14 mouse cellular contexts compared by ENCODE assay signal in genomic region chr7:116241601-116242000, GRCm38 (mm10).
DNase-seq lines count a peak whose midpoint lies in the region; ATAC-seq and TF ChIP-seq lines count a peak whose summit lies in the region.
"Had no signal": no experiment of that assay in that cellular context is flagged by ENCODE, and none has a peak within 500 bp of the region (broad histone marks: within the 10 kb centered on the region; RNA-seq: fewer than 3 reads in every experiment).

No protein-coding gene starts in this region.

- H3K27ac ChIP-seq in heart, embryonic 16.5 days (ENCODE audit: low read length), result no peak overlapping the region
- H3K27ac ChIP-seq in embryonic facial prominence, embryonic 11.5 days (replicated peaks; ENCODE audit: low read depth, low read length), result no peak overlapping the region
- H3K27ac ChIP-seq in limb, embryonic 13.5 days, result no peak overlapping the region
- H3K27ac ChIP-seq: embryonic facial prominence, embryonic 15.5 days; heart, embryonic 15.5 days; layer of hippocampus, adult 2 months; liver, embryonic 14.5 days had no signal

- WGBS in heart, embryonic 16.5 days, result 63% methylated on average over 7 of the region's 7 CpGs
- 30% methylated on average over 7 of the region's 7 CpGs for WGBS in embryonic facial prominence, embryonic 11.5 days
- WGBS in limb, embryonic 13.5 days, result 18% methylated on average over 7 of the region's 7 CpGs

- H3K27me3 ChIP-seq in heart, embryonic 16.5 days (ENCODE audit: control insufficient read depth, insufficient read depth, low read length), result no peaks in the 10 kb centered on the region; the same call in 1 of the 2 replicates
- peaks cover 11% of the 10 kb centered on the region; the same call in 1 of the 2 replicates for H3K27me3 ChIP-seq in embryonic facial prominence, embryonic 11.5 days (ENCODE audit: control insufficient read depth, insufficient read depth, low read length)
- H3K27me3 ChIP-seq in limb, embryonic 13.5 days, result peaks cover 27% of the 10 kb centered on the region
- H3K27me3 ChIP-seq: heart, embryonic 15.5 days had no signal

- peaks cover 44% of the 10 kb centered on the region for H3K4me1 ChIP-seq in heart, embryonic 16.5 days (ENCODE audit: control insufficient read depth, insufficient read depth, low read length)
- H3K4me1 ChIP-seq in embryonic facial prominence, embryonic 11.5 days (ENCODE audit: control insufficient read depth, insufficient read depth, low read length), result peaks cover 9% of the 10 kb centered on the region
- H3K4me1 ChIP-seq in limb, embryonic 13.5 days, result peaks cover 35% of the 10 kb centered on the region

- no peaks in the 10 kb centered on the region for H3K36me3 ChIP-seq in heart, embryonic 16.5 days (ENCODE audit: control insufficient read depth, insufficient read depth)
- no peaks in the 10 kb centered on the region for H3K36me3 ChIP-seq in embryonic facial prominence, embryonic 11.5 days (replicated peaks; ENCODE audit: control insufficient read depth, insufficient read depth, low read depth, low read length)
- H3K36me3 ChIP-seq in limb, embryonic 13.5 days, result no peaks in the 10 kb centered on the region
- H3K36me3 ChIP-seq: embryonic facial prominence, embryonic 15.5 days; heart, embryonic 15.5 days had no signal

- no peak overlapping the region for H3K9ac ChIP-seq in heart, embryonic 16.5 days (ENCODE audit: low read length)
- no peak overlapping the region for H3K9ac ChIP-seq in embryonic facial prominence, embryonic 11.5 days (replicated peaks; ENCODE audit: low read length)
- H3K9ac ChIP-seq in limb, embryonic 13.5 days, result peak overlapping the region; percentile 25; the same call in 1 of the 2 replicates
- H3K9ac ChIP-seq: embryonic facial prominence, embryonic 15.5 days; heart, embryonic 15.5 days; liver, embryonic 14.5 days had no signal

- no peaks in the 10 kb centered on the region for H3K9me3 ChIP-seq in heart, embryonic 16.5 days (replicated peaks; ENCODE audit: control insufficient read depth, low read length)
- no peaks in the 10 kb centered on the region for H3K9me3 ChIP-seq in embryonic facial prominence, embryonic 11.5 days (replicated peaks; ENCODE audit: control insufficient read depth, low read length)
- H3K9me3 ChIP-seq in limb, embryonic 13.5 days, result no peaks in the 10 kb centered on the region
- H3K9me3 ChIP-seq: embryonic facial prominence, embryonic 15.5 days; heart, embryonic 15.5 days had no signal

- ATAC-seq in heart, embryonic 16.5 days (replicated peaks; ENCODE audit: extremely low read depth, insufficient read depth, low FRiP score), result no peak
- ATAC-seq in embryonic facial prominence, embryonic 11.5 days (replicated peaks; ENCODE audit: insufficient number of reproducible peaks, low FRiP score, low TSS enrichment, low read depth), result no peak
- no peak for ATAC-seq in limb, embryonic 13.5 days (ENCODE audit: low FRiP score, low read depth)

- 0 out of 2 replicates have a peak overlapping the region, but pooled peaks have one; percentile 12 for H3K4me2 ChIP-seq in heart, embryonic 16.5 days (ENCODE audit: low read depth, low read length)
- no peak overlapping the region for H3K4me2 ChIP-seq in embryonic facial prominence, embryonic 11.5 days (ENCODE audit: low read depth, low read length)
- peak overlapping the region; percentile 38; the same call in 1 of the 2 replicates for H3K4me2 ChIP-seq in limb, embryonic 13.5 days (replicated peaks)
- H3K4me2 ChIP-seq: embryonic facial prominence, embryonic 15.5 days; heart, embryonic 15.5 days had no signal

- TF ChIP-seq CTCF in brain, embryonic 14.5 days (IDR thresholded peaks at IDR 0.05; ENCODE audit: borderline replicate concordance, extremely low read depth, insufficient read depth, insufficient read length), result no peak

- no peak for DNase-seq in heart, postnatal 25 days (ENCODE audit: low spot score)
- DNase-seq in brain, embryonic 14.5 days (ENCODE audit: low read depth), result peak; percentile 63
- peak; percentile 29 for DNase-seq in embryonic facial prominence, embryonic 11.5 days (ENCODE audit: low spot score)
- DNase-seq in MN1 (ENCODE audit: low spot score), result no peak
- no peak for DNase-seq in adrenal gland, adult 8-10 months
- DNase-seq: cerebellum, postnatal 10 days; kidney, adult 18-20 months; right cerebral cortex, postnatal 4 days had no signal

- no peak overlapping the region for H3K4me3 ChIP-seq in heart, embryonic 16.5 days (ENCODE audit: low read length)
- H3K4me3 ChIP-seq in embryonic facial prominence, embryonic 11.5 days (ENCODE audit: low read depth, low read length), result no peak overlapping the region
- H3K4me3 ChIP-seq in limb, embryonic 13.5 days, result no peak overlapping the region
- H3K4me3 ChIP-seq: embryonic facial prominence, embryonic 15.5 days; heart, embryonic 15.5 days; layer of hippocampus, adult 2 months had no signal

- no peak for TF ChIP-seq POLR2A in brain, embryonic 14.5 days (IDR thresholded peaks at IDR 0.05; ENCODE audit: borderline replicate concordance, extremely low read depth, insufficient read depth, insufficient read length, poor library complexity, severe bottlenecking)

- intact Hi-C loops in heart, postnatal 25 days (cut with DNase I), result loop anchor here (10.0 kb wide), 1 partner anchor 373 kb away; no protein-coding TSS in a partner anchor

Comparison
In these comparisons a context has a peak if more than half of its experiments do, and no peak if none do; other contexts are left out.
1. DNase-seq: peak in brain, embryonic 14.5 days (single experiment) and embryonic facial prominence, embryonic 11.5 days (single experiment); none in heart, postnatal 25 days (single experiment), MN1 (single experiment) and adrenal gland, adult 8-10 months (single experiment).